Mouse (Mus musculus): ENCODE data around the gene Gm10642.
A peak's percentile ranks its signal among the peaks of the same experiment; 100 is the strongest.

The Gm10642 gene

GRCm38 (mm10) chr9:70671772-70672579, 15.9 kb downstream of the Gm10642 start:
- DNase-seq (ENCODE audit: low read depth, low spot score), result no peak

GRCm38 (mm10) chr9:70673656-70674055, 17.6 kb downstream of the Gm10642 start:
- DNase-seq (ENCODE audit: low read depth, low spot score), result no peak

GRCm38 (mm10) chr9:70675117-70675516, 19.1 kb downstream of the Gm10642 start:
- DNase-seq (ENCODE audit: low read depth, low spot score), result no peak

- no peak for DNase-seq (ENCODE audit: low read depth, low spot score)
Measured at GRCm38 (mm10) chr9:70675961-70676360, 19.9 kb downstream of the Gm10642 start.

GRCm38 (mm10) chr9:70678682-70679131, 22.7 kb downstream of the Gm10642 start, which contains the start of gene Adam10:
TSS of gene Adam10 (plus strand) at chr9:70678997.
- DNase-seq (ENCODE audit: low read depth, low spot score), result peak; percentile 99

- peak; percentile 27 for DNase-seq (ENCODE audit: low read depth, low spot score)
Measured at GRCm38 (mm10) chr9:70679132-70680091, 23.4 kb downstream of the Gm10642 start.

GRCm38 (mm10) chr9:70682202-70682601, 26.2 kb downstream of the Gm10642 start:
- DNase-seq (ENCODE audit: low read depth, low spot score), result no peak

GRCm38 (mm10) chr9:70688301-70688968, 32.4 kb downstream of the Gm10642 start:
- DNase-seq (ENCODE audit: low read depth, low spot score), result no peak

- no peak for DNase-seq (ENCODE audit: low read depth, low spot score)
Measured at GRCm38 (mm10) chr9:70689926-70690325, 33.9 kb downstream of the Gm10642 start.

GRCm38 (mm10) chr9:70690579-70690978, 34.5 kb downstream of the Gm10642 start:
- DNase-seq (ENCODE audit: low read depth, low spot score), result no peak

GRCm38 (mm10) chr9:70691772-70692693, 36.0 kb downstream of the Gm10642 start:
- no peak for DNase-seq (ENCODE audit: low read depth, low spot score)

- DNase-seq (ENCODE audit: low read depth, low spot score), result no peak
Measured at GRCm38 (mm10) chr9:70695723-70696122, 39.7 kb downstream of the Gm10642 start.

- DNase-seq (ENCODE audit: low read depth, low spot score), result no peak
Measured at GRCm38 (mm10) chr9:70698090-70698489, 42.0 kb downstream of the Gm10642 start.

GRCm38 (mm10) chr9:70703597-70704203, 47.6 kb downstream of the Gm10642 start:
- no peak for DNase-seq (ENCODE audit: low read depth, low spot score)

GRCm38 (mm10) chr9:70706444-70706843, 50.4 kb downstream of the Gm10642 start:
- no peak for DNase-seq (ENCODE audit: low read depth, low spot score)

Data from embryo, embryonic 11.5 days (tissue).